Mouse (Mus musculus) heart, postnatal 36 days (tissue): ENCODE data around the gene Gm5726. TPM values are rescaled to one million over a fixed set of nuclear protein-coding genes. Genes with fewer than 3 reads are reported as not detected.
"Not testable (repeated sequence)": the region's sequence is repeated elsewhere in the genome, so short reads cannot be mapped to it uniquely, and the experiment has no call there.

Experiments used
- DNase-seq, 2 experiments: peaks; one replicate each; pipeline ENCODE4 v3.0.0; 2021 to 2022
- intact Hi-C: fragments of 180-260 bp; cut with DNase I; formaldehyde crosslinking; loops from one replicate; pipeline ENCODE4 v1.15.1; 2025
- total RNA-seq, 2 experiments: library from RNA; stranded (reverse); gene quantifications; 2 replicates each; pipeline ENCODE4 v1.2.3; 2021

Gm5726 gene
- total RNA-seq, result not detected

DNA sequence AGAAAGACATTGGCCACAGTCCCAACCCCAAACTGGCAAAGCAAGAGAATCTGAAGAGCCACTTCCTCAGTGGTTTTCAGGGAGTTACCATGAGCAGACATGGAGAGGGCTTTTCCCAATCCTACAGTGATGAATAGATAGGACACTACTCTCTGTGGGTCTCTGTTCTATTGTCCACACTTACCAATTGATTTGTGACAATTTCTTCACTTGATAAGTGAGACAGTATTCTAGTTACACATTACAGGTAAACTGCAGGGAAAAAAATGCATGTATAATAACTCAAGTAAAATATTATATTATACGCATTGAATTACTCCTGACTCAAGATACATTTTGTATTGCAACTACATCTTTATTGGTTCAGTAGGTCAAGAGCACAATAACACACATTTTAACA lies at the start of gene Gm5726:
Gm5726 (minus strand) TSS at position 101 of the 400 bp plus-strand sequence.
- DNase-seq, intact Hi-C loops: not testable (repeated sequence)

DNA sequence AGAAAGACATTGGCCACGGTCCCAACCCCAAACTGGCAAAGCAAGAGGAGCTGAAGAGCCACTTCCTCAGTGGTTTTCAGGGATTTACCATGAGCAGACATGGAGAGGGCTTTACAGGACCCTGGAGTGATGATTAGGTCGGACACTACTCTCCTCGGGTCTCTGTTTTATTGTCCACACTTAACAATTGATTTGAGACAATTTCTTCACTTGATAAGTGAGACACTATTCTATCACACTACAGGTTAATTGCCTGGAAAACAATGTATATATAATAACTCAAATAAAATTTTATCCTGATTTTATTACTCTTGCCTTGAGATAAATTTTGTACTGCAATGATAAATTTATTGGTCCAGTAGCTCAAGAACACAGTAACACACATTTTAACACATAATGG lies 30.6 kb upstream of the Gm5726 start, which contains the start of gene Gm4141:
Gm4141 (minus strand) TSS at position 101 of the 400 bp plus-strand sequence.
- DNase-seq, result not testable (repeated sequence)

DNA sequence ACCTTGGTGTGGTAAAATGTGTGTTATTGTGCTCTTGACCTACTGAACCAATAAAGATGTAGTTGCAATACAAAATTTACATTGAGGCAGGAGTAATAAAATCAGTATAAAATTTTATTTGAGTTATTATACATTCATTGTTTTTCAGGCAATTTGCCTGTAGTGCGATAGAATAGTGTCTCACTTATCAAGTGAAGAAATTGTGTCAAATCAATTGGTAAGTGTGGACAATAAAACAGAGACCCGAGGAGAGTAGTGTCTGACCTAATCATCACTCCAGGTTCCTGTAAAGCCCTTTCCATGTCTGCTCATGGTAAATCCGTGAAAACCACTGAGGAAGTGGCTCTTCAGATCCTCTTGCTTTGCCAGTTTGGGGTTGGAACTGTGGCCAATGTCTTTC lies 12.0 kb downstream of the Gm5726 start, which contains the start of gene Vmn1r104:
Vmn1r104 (plus strand) TSS at position 301 of the 400 bp plus-strand sequence.
- intact Hi-C loops, DNase-seq: not testable (repeated sequence)

More for the DNA sequence above, 30.6 kb upstream of the Gm5726 start, which contains the start of gene Gm4141:
- intact Hi-C loops, result not testable (repeated sequence)

DNA sequence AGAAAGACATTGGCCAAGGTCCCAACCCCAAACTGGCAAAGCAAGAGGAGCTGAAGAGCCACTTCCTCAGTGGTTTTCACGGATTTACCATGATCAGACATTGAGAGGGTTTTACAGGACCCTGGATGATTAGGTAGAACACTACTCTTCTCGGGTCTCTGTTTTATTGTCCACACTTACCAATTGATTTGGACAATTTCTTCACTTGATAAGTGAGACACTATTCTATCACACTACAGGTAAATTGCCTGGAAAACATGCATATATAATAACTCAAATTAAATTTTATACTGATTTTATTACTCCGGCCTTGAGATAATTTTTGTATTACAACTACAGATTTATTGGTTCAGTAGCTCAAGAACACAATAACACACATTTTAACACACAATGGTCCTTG lies 35.1 kb downstream of the Gm5726 start, which contains the start of gene Vmn1r103:
Vmn1r103 (minus strand) TSS at position 101 of the 400 bp plus-strand sequence.
- DNase-seq, result not testable (repeated sequence)

More for the DNA sequence above, 35.1 kb downstream of the Gm5726 start, which contains the start of gene Vmn1r103:
- intact Hi-C loops, result not testable (repeated sequence)

Other genes with a start within 250 kb of the Gm5726 start
- gene Gm4133, start 211.7 kb downstream of the Gm5726 start, total RNA-seq, result not detected
- not detected for gene Gm5728, start 170.3 kb downstream of the Gm5726 start, total RNA-seq
- not detected for gene Vmn1r100, start 127.8 kb downstream of the Gm5726 start, total RNA-seq
- gene Vmn1r101, start 103.2 kb downstream of the Gm5726 start, total RNA-seq, result not detected
- not detected for gene Gm10670, start 70.8 kb downstream of the Gm5726 start, total RNA-seq
- not detected for gene Vmn1r103, start 35.2 kb downstream of the Gm5726 start, total RNA-seq
- gene Vmn1r104, start 11.9 kb downstream of the Gm5726 start, total RNA-seq, result not detected
- gene Gm4141, start 30.5 kb upstream of the Gm5726 start, total RNA-seq, result not detected
- gene Gm4513, start 53.3 kb upstream of the Gm5726 start, total RNA-seq, result not detected
- gene Vmn1r107, start 123.2 kb upstream of the Gm5726 start, total RNA-seq, result not detected
- not detected for gene Vmn1r111, start 157.5 kb upstream of the Gm5726 start, total RNA-seq
- gene Gm10668, start 184.9 kb upstream of the Gm5726 start, total RNA-seq, result not detected
- gene Vmn1r112, start 225.4 kb upstream of the Gm5726 start, total RNA-seq, result not detected
- gene Vmn1r113, start 241.5 kb upstream of the Gm5726 start, total RNA-seq, result not detected